Mouse (Mus musculus): Measurements from ENCODE around the gene Fhit.

DNA sequence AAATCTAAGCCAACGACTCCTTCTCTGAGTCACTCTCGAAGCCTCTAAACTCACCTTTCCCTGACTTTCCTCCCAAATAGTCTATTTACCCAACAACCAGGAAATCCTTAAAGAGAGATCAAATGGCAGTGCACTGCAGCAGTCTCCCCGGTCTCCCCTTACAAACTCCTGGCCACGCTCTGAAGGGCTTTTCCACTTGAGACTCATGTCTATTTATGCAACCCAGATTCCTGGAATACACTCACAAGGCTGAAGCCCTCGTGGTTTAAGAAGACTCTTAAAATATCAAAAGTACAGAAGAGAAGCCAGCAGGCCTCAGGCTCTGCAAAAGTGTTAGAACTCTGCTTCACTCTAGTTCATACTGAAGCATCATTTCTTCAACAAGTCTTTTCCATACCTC is 1155.6 kb downstream of the Fhit start:
- TF ChIP-seq GATA1 (IDR thresholded peaks at IDR 0.05; ENCODE audit: low read length) (no peak), TAL1 (IDR thresholded peaks at IDR 0.05; ENCODE audit: low read length) (no peak)

Measured in erythroblast, embryonic 14.5 days (primary cell).